Mouse (Mus musculus) liver, embryonic 14.5 days (tissue): Measurements from ENCODE around the gene Dgkh.
A peak's percentile ranks its signal among the peaks of the same experiment; 100 is the strongest.

Experiments used
- CTCF ChIP-seq: IDR thresholded peaks from 2 replicates; pipeline ENCODE4 v1.5.1; 2016; ENCODE audit warnings: antibody characterized with exemption, low read depth, control low read depth
- EP300 ChIP-seq: IDR thresholded peaks from 2 replicates; pipeline ENCODE4 v1.6.1; 2016; ENCODE audit warnings: antibody characterized with exemption, low read depth

- TF ChIP-seq CTCF (peak; percentile 84), EP300 (no peak)
These were observed 64.3 kb downstream of the Dgkh start for GRCm38 (mm10) chr14:78668291-78668690.
